Mouse (Mus musculus): ENCODE measurements at regions not wholly inside any gene's neighbourhood (a gene's known extent, or its start where the extent isn't known, plus 50 kb on each side); places are given as distances from the start of the nearest gene placed in this dataset.
A peak's percentile ranks its signal among the peaks of the same experiment; 100 is the strongest.

GRCm38 (mm10) chr13:102533784-102534183, 159.6 kb upstream of the Cd180 start:
- Histone ChIP-seq H3K27me3 (ENCODE audit: control insufficient read depth, insufficient read depth, low read length) (no peaks in the 10 kb centered on the region), H3K4me2 (no peak overlapping the region), H3K36me3 (ENCODE audit: control insufficient read depth, insufficient read depth, low read length) (no peaks in the 10 kb centered on the region), H3K27ac (ENCODE audit: low read depth, low read length) (no peak overlapping the region), H3K4me1 (ENCODE audit: control insufficient read depth, insufficient read depth, low read length) (no peaks in the 10 kb centered on the region), H3K4me3 (ENCODE audit: low read depth, low read length) (no peak overlapping the region), H3K9me3 (replicated peaks; ENCODE audit: control insufficient read depth, low read length) (no peaks in the 10 kb centered on the region), H3K9ac (ENCODE audit: low read depth, low read length) (no peak overlapping the region)
- WGBS (ENCODE audit: insufficient replicate concordance): 48% methylated on average over 4 of the region's 4 CpGs
- no peak for ATAC-seq (replicated peaks; ENCODE audit: insufficient number of reproducible peaks, low FRiP score, low TSS enrichment)

- ATAC-seq (replicated peaks; ENCODE audit: insufficient number of reproducible peaks, low FRiP score, low TSS enrichment): no peak
- H3K27ac ChIP-seq (ENCODE audit: low read depth, low read length): no peak overlapping the region
- H3K36me3 ChIP-seq (ENCODE audit: control insufficient read depth, insufficient read depth, low read length): no peaks in the 10 kb centered on the region
- no peaks in the 10 kb centered on the region for H3K27me3 ChIP-seq (ENCODE audit: control insufficient read depth, insufficient read depth, low read length)
- 35% methylated on average over 19 of the region's 19 CpGs for WGBS (ENCODE audit: insufficient replicate concordance)
- H3K4me2 ChIP-seq: peak overlapping the region; percentile 57
- peak overlapping the region; percentile 20; the same call in 1 of the 2 replicates for H3K4me3 ChIP-seq (ENCODE audit: low read depth, low read length)
- no peak overlapping the region for H3K9ac ChIP-seq (ENCODE audit: low read depth, low read length)
- H3K9me3 ChIP-seq (replicated peaks; ENCODE audit: control insufficient read depth, low read length): no peaks in the 10 kb centered on the region
- no peaks in the 10 kb centered on the region for H3K4me1 ChIP-seq (ENCODE audit: control insufficient read depth, insufficient read depth, low read length)
Observed at GRCm38 (mm10) chr13:102537424-102538242, 155.7 kb upstream of the Cd180 start.

GRCm38 (mm10) chr13:102540436-102540835, 152.9 kb upstream of the Cd180 start:
- WGBS (ENCODE audit: insufficient replicate concordance): 80% methylated on average over 4 of the region's 4 CpGs
- Histone ChIP-seq H3K36me3 (ENCODE audit: control insufficient read depth, insufficient read depth, low read length) (no peaks in the 10 kb centered on the region), H3K4me2 (no peak overlapping the region), H3K9ac (ENCODE audit: low read depth, low read length) (no peak overlapping the region), H3K27me3 (ENCODE audit: control insufficient read depth, insufficient read depth, low read length) (no peaks in the 10 kb centered on the region), H3K9me3 (replicated peaks; ENCODE audit: control insufficient read depth, low read length) (no peaks in the 10 kb centered on the region), H3K27ac (ENCODE audit: low read depth, low read length) (no peak overlapping the region), H3K4me3 (ENCODE audit: low read depth, low read length) (no peak overlapping the region), H3K4me1 (ENCODE audit: control insufficient read depth, insufficient read depth, low read length) (no peaks in the 10 kb centered on the region)
- ATAC-seq (replicated peaks; ENCODE audit: insufficient number of reproducible peaks, low FRiP score, low TSS enrichment): no peak

DNA sequence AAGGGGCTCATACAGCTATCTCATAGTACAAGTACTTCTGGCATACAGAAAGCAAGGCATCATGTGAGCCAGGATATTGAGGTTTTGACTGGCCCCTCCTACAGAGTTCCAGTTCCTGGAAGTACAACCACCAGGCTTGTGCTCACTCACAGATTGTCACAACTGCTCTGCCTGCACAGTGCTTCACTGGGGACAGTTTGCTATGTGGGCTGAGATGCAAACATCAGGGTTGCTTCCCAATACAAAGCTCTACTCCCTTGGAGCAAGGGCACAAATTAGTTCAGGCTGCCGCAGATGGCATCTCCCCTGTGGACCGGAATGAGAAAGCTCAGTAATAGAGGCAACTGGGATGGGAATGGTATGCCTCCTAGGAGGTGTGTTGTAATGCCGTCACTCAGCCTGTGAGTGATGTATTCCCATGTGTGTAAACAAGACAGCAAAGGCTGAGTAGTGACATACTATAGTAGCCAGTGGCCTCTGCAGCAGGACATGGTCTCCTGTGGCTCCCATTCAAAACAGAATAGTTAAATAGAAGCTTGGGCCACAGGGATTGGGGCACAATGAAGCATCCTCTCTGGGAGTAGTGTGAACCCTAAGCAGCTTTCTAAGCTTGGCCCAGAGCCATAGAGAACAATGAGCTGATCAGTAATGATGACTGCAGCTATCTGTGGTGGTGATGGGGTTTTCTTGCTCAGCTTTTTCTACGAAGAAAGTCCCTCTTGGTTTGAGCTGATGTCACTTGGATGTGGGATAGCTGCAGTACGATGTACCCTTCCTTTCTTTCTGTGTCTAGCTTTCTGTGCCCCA, 148.8 kb upstream of the Cd180 start:
- Histone ChIP-seq H3K4me3 (ENCODE audit: low read depth, low read length) (no peak overlapping the region), H3K4me2 (no peak overlapping the region), H3K4me1 (ENCODE audit: control insufficient read depth, insufficient read depth, low read length) (no peaks in the 10 kb centered on the region), H3K27me3 (ENCODE audit: control insufficient read depth, insufficient read depth, low read length) (no peaks in the 10 kb centered on the region), H3K27ac (ENCODE audit: low read depth, low read length) (no peak overlapping the region), H3K36me3 (ENCODE audit: control insufficient read depth, insufficient read depth, low read length) (no peaks in the 10 kb centered on the region), H3K9ac (ENCODE audit: low read depth, low read length) (no peak overlapping the region), H3K9me3 (replicated peaks; ENCODE audit: control insufficient read depth, low read length) (no peaks in the 10 kb centered on the region)
- ATAC-seq (replicated peaks; ENCODE audit: insufficient number of reproducible peaks, low FRiP score, low TSS enrichment): no peak
- WGBS (ENCODE audit: insufficient replicate concordance): 80% methylated on average over 5 of the region's 5 CpGs

DNA sequence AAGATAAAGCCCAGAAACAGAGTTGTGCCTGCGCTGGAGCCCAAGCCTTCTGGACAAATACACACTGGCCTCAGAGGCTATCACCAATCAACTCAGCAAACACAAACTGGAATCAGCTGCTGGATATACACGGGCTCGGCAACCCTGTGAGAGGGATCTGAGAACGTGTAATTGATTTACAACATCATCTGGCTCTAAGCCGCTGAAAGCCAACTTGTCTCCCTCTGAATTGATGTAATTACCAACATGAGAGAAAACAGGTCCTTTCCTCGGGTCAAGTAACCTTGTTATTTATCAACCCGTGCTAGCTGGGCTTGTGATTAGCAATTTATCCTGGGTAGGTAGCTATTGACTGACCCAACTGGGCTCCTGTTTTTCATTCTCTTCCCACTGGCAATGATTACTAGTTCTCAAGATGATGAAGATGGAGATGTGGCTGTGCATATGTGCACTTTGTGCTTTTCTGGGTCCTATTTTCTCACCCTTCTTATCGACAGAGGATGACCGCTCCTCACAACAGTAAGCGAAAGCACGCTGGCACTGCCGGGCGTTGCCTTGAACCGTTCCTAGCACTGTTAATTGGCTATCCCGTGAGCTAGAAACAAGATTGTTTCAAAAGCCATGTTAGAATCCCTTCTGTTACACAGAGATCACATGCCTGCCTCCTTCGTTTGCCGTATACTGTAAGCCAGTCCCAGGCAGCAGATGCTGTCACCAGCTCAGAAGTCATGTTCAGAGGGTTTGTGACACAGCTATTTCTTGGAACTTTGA, 147.3 kb upstream of the Cd180 start:
- Histone ChIP-seq H3K4me2 (no peak overlapping the region), H3K9me3 (replicated peaks; ENCODE audit: control insufficient read depth, low read length) (no peaks in the 10 kb centered on the region), H3K4me3 (ENCODE audit: low read depth, low read length) (no peak overlapping the region), H3K36me3 (ENCODE audit: control insufficient read depth, insufficient read depth, low read length) (no peaks in the 10 kb centered on the region), H3K27me3 (ENCODE audit: control insufficient read depth, insufficient read depth, low read length) (no peaks in the 10 kb centered on the region), H3K4me1 (ENCODE audit: control insufficient read depth, insufficient read depth, low read length) (no peaks in the 10 kb centered on the region), H3K9ac (ENCODE audit: low read depth, low read length) (no peak overlapping the region), H3K27ac (ENCODE audit: low read depth, low read length) (no peak overlapping the region)
- 60% methylated on average over 17 of the region's 17 CpGs for WGBS (ENCODE audit: insufficient replicate concordance)
- no peak for ATAC-seq (replicated peaks; ENCODE audit: insufficient number of reproducible peaks, low FRiP score, low TSS enrichment)

GRCm38 (mm10) chr13:102548252-102548651, 145.1 kb upstream of the Cd180 start:
- Histone ChIP-seq H3K36me3 (ENCODE audit: control insufficient read depth, insufficient read depth, low read length) (no peaks in the 10 kb centered on the region), H3K27me3 (ENCODE audit: control insufficient read depth, insufficient read depth, low read length) (no peaks in the 10 kb centered on the region), H3K27ac (ENCODE audit: low read depth, low read length) (no peak overlapping the region), H3K4me3 (ENCODE audit: low read depth, low read length) (no peak overlapping the region), H3K9ac (ENCODE audit: low read depth, low read length) (no peak overlapping the region), H3K9me3 (replicated peaks; ENCODE audit: control insufficient read depth, low read length) (no peaks in the 10 kb centered on the region), H3K4me1 (ENCODE audit: control insufficient read depth, insufficient read depth, low read length) (no peaks in the 10 kb centered on the region), H3K4me2 (no peak overlapping the region)
- ATAC-seq (replicated peaks; ENCODE audit: insufficient number of reproducible peaks, low FRiP score, low TSS enrichment): no peak
- WGBS (ENCODE audit: insufficient replicate concordance): 70% methylated on average over 6 of the region's 6 CpGs

DNA sequence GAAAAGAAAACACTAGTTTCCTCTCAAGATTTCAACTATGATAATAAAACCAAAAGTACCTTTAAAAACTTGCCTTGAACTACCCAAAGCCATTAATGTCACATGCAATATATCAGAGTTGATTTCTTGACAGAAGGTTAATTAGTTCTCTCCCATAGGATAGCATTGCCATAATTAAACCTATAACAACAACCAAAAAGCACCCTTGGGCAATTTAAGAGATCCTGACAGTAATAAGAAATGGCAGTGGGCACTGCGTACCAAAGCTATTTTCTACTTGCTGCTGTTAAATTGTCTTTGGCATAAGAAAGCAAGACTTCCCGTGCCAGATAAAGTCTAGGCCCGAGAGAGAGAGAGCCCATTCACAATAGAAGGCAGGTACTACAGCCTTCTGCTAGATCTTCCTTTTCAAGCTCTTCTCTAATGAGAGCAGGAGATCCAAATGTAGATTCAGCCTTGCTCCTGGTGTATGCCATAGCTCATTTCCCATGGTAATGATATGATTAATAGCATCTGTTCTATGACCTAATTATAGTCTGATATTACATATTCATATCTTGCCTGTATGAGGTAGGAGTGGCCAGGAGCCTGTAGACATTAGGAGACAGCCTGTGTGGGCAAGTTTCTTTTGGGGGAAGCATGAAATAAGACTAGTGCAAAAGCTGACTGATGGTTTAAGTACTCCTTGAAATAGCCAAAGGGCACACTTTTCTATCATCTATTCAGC, 126.3 kb upstream of the Cd180 start:
- no peak overlapping the region for H3K4me3 ChIP-seq (ENCODE audit: low read depth, low read length)
- H3K9ac ChIP-seq (ENCODE audit: low read depth, low read length): no peak overlapping the region
- no peak overlapping the region for H3K27ac ChIP-seq (ENCODE audit: low read depth, low read length)
- H3K27me3 ChIP-seq (ENCODE audit: control insufficient read depth, insufficient read depth, low read length): no peaks in the 10 kb centered on the region
- WGBS (ENCODE audit: insufficient replicate concordance): 72% methylated on average over 3 of the region's 3 CpGs
- H3K36me3 ChIP-seq (ENCODE audit: control insufficient read depth, insufficient read depth, low read length): no peaks in the 10 kb centered on the region
- H3K4me2 ChIP-seq: no peak overlapping the region
- H3K9me3 ChIP-seq (replicated peaks; ENCODE audit: control insufficient read depth, low read length): no peaks in the 10 kb centered on the region
- no peak for ATAC-seq (replicated peaks; ENCODE audit: insufficient number of reproducible peaks, low FRiP score, low TSS enrichment)
- no peaks in the 10 kb centered on the region for H3K4me1 ChIP-seq (ENCODE audit: control insufficient read depth, insufficient read depth, low read length)

- no peak overlapping the region for H3K27ac ChIP-seq (ENCODE audit: low read depth, low read length)
- no peaks in the 10 kb centered on the region for H3K4me1 ChIP-seq (ENCODE audit: control insufficient read depth, insufficient read depth, low read length)
- no peak for ATAC-seq (replicated peaks; ENCODE audit: insufficient number of reproducible peaks, low FRiP score, low TSS enrichment)
- H3K36me3 ChIP-seq (ENCODE audit: control insufficient read depth, insufficient read depth, low read length): no peaks in the 10 kb centered on the region
- WGBS (ENCODE audit: insufficient replicate concordance): 81% methylated on average over 3 of the region's 3 CpGs
- H3K4me3 ChIP-seq (ENCODE audit: low read depth, low read length): no peak overlapping the region
- H3K27me3 ChIP-seq (ENCODE audit: control insufficient read depth, insufficient read depth, low read length): no peaks in the 10 kb centered on the region
- H3K9ac ChIP-seq (ENCODE audit: low read depth, low read length): no peak overlapping the region
- no peaks in the 10 kb centered on the region for H3K9me3 ChIP-seq (replicated peaks; ENCODE audit: control insufficient read depth, low read length)
- no peak overlapping the region for H3K4me2 ChIP-seq
Observed at GRCm38 (mm10) chr13:102569580-102569979, 123.8 kb upstream of the Cd180 start.
